Mouse (Mus musculus) hindbrain, embryonic 12.5 days (tissue): ENCODE measurements around the gene Acer3. TPM values are rescaled to one million over a fixed set of nuclear protein-coding genes. Genes with fewer than 3 reads are reported as not detected.

Experiments used
- ATAC-seq: fragments of 200-750 bp; cut with Nextera tagmentation; 2 replicates; pipeline ENCODE4 v1.8.0; 2017; ENCODE audit warnings: moderate TSS enrichment; ENCODE audit not compliant: low FRiP score
- H3K27ac ChIP-seq: fragments of 300-500 bp; sonication (generic); 2 replicates; pipeline ENCODE4 v1.5.1; 2016; ENCODE audit warnings: mild to moderate bottlenecking
- H3K27me3 ChIP-seq: fragments of 300-500 bp; sonication (generic); 2 replicates; pipeline ENCODE4 v1.6.1; 2016; ENCODE audit warnings: mild to moderate bottlenecking
- H3K36me3 ChIP-seq: fragments of 300-500 bp; sonication (generic); 2 replicates; pipeline ENCODE4 v1.6.1; 2016; ENCODE audit warnings: mild to moderate bottlenecking
- H3K4me1 ChIP-seq: fragments of 300-500 bp; sonication (generic); 2 replicates; pipeline ENCODE4 v1.6.1; 2016
- H3K4me2 ChIP-seq: fragments of 300-500 bp; sonication (generic); replicated peaks from 2 replicates; pipeline ENCODE4 v1.6.1; 2016; ENCODE audit warnings: mild to moderate bottlenecking
- H3K4me3 ChIP-seq: fragments of 300-500 bp; sonication (generic); 2 replicates; pipeline ENCODE4 v1.5.1; 2016; ENCODE audit warnings: mild to moderate bottlenecking
- H3K9ac ChIP-seq: fragments of 300-500 bp; sonication (generic); 2 replicates; pipeline ENCODE4 v1.6.1; 2016; ENCODE audit warnings: mild to moderate bottlenecking, moderate library complexity
- H3K9me3 ChIP-seq: fragments of 300-500 bp; sonication (generic); replicated peaks from 2 replicates; pipeline ENCODE4 v1.6.1; 2016; ENCODE audit warnings: mild to moderate bottlenecking
- WGBS: fragments of 180-500 bp; shearing (Covaris S2); methylation state at CpG from one replicate; pipeline ENCODE4 v1.1.7; 2016; 5-methylcytosine and 5-hydroxymethylcytosine counted together
- polyA plus RNA-seq: library from polyadenylated mRNA; unstranded; fragments of >200 nt; fragmentation: Nextera tagmentation; extraction: Ambion mirVana; gene quantifications from 2 replicates; pipeline ENCODE4 v1.2.1, GENCODE M21; 2016

Gene Acer3
- polyA plus RNA-seq, 1 experiment from 2014 or later = 15.8 TPM

GRCm38 (mm10) chr7:98349821-98350220, 28.8 kb upstream of the Acer3 start:
- no peak for ATAC-seq
- Histone ChIP-seq H3K27me3 (no peaks in the 10 kb centered on the region), H3K9ac (no peak overlapping the region), H3K4me3 (no peak overlapping the region), H3K36me3 (peaks cover 28% of the 10 kb centered on the region), H3K4me1 (peaks cover 14% of the 10 kb centered on the region), H3K9me3 (no peaks in the 10 kb centered on the region), H3K4me2 (no peak overlapping the region), H3K27ac (no peak overlapping the region)
- WGBS = 93% methylated on average over 6 of the region's 6 CpGs

- Histone ChIP-seq H3K36me3 (peaks cover 28% of the 10 kb centered on the region), H3K4me2 (no peak overlapping the region), H3K4me1 (peaks cover 7% of the 10 kb centered on the region), H3K9ac (no peak overlapping the region), H3K9me3 (no peaks in the 10 kb centered on the region), H3K27ac (no peak overlapping the region), H3K27me3 (no peaks in the 10 kb centered on the region), H3K4me3 (no peak overlapping the region)
- 0 out of 2 replicates have a peak, but pooled peaks have one; percentile 23 for ATAC-seq
- WGBS = 30% methylated on average over 5 of the region's 5 CpGs
Observed at GRCm38 (mm10) chr7:98349096-98349495, 28.1 kb upstream of the Acer3 start.

GRCm38 (mm10) chr7:98348043-98348442, 27.0 kb upstream of the Acer3 start:
- Histone ChIP-seq H3K4me2 (no peak overlapping the region), H3K36me3 (peaks cover 28% of the 10 kb centered on the region), H3K9ac (no peak overlapping the region), H3K4me1 (0 out of 2 replicates have a peak, but pooled peaks cover 3% of the 10 kb centered on the region), H3K9me3 (no peaks in the 10 kb centered on the region), H3K4me3 (no peak overlapping the region), H3K27me3 (0 out of 2 replicates have a peak, but pooled peaks cover 3% of the 10 kb centered on the region), H3K27ac (no peak overlapping the region)
- 65% methylated on average over 7 of the region's 7 CpGs for WGBS
- no peak for ATAC-seq

GRCm38 (mm10) chr7:98347471-98347870, 26.5 kb upstream of the Acer3 start:
- no peak overlapping the region for H3K4me2 ChIP-seq
- 0 out of 2 replicates have a peak, but pooled peaks cover 3% of the 10 kb centered on the region for H3K4me1 ChIP-seq
- ATAC-seq = no peak
- no peak overlapping the region for H3K4me3 ChIP-seq
- H3K36me3 ChIP-seq = peaks cover 25% of the 10 kb centered on the region
- WGBS = 87% methylated on average over 5 of the region's 5 CpGs
- H3K27ac ChIP-seq = no peak overlapping the region
- no peaks in the 10 kb centered on the region for H3K9me3 ChIP-seq
- peaks cover 5% of the 10 kb centered on the region for H3K27me3 ChIP-seq
- no peak overlapping the region for H3K9ac ChIP-seq

GRCm38 (mm10) chr7:98345036-98345435, 24.0 kb upstream of the Acer3 start:
- no peak overlapping the region for H3K4me2 ChIP-seq
- H3K4me3 ChIP-seq = no peak overlapping the region
- H3K4me1 ChIP-seq = peaks cover 5% of the 10 kb centered on the region; the same call in 1 of the 2 replicates
- peaks cover 3% of the 10 kb centered on the region for H3K36me3 ChIP-seq
- no peak overlapping the region for H3K27ac ChIP-seq
- no peak overlapping the region for H3K9ac ChIP-seq
- H3K27me3 ChIP-seq = peaks cover 7% of the 10 kb centered on the region
- ATAC-seq = no peak
- no peaks in the 10 kb centered on the region for H3K9me3 ChIP-seq
- 69% methylated on average over 6 of the region's 6 CpGs for WGBS

- Histone ChIP-seq H3K36me3 (no peaks in the 10 kb centered on the region), H3K27ac (no peak overlapping the region), H3K4me3 (no peak overlapping the region), H3K9me3 (no peaks in the 10 kb centered on the region), H3K9ac (no peak overlapping the region), H3K4me1 (peaks cover 5% of the 10 kb centered on the region; the same call in 1 of the 2 replicates), H3K4me2 (no peak overlapping the region), H3K27me3 (peaks cover 7% of the 10 kb centered on the region)
- no peak; the same call in 1 of the 2 replicates for ATAC-seq
- WGBS = 28% methylated on average over 3 of the region's 3 CpGs
Observed at GRCm38 (mm10) chr7:98344361-98344760, 23.4 kb upstream of the Acer3 start.

GRCm38 (mm10) chr7:98342249-98342648, 21.2 kb upstream of the Acer3 start:
- Histone ChIP-seq H3K4me3 (no peak overlapping the region), H3K27ac (no peak overlapping the region), H3K27me3 (peaks cover 7% of the 10 kb centered on the region), H3K4me2 (no peak overlapping the region), H3K9ac (no peak overlapping the region), H3K9me3 (no peaks in the 10 kb centered on the region), H3K36me3 (no peaks in the 10 kb centered on the region), H3K4me1 (peaks cover 5% of the 10 kb centered on the region; the same call in 1 of the 2 replicates)
- no peak for ATAC-seq
- 62% methylated on average over 3 of the region's 3 CpGs for WGBS

- 1% methylated on average over 13 of the region's 13 CpGs for WGBS
- peak; percentile 65 for ATAC-seq
- no peaks in the 10 kb centered on the region for H3K9me3 ChIP-seq
Observed at GRCm38 (mm10) chr7:98341475-98341874, 20.5 kb upstream of the Acer3 start.

GRCm38 (mm10) chr7:98340343-98340742, 19.3 kb upstream of the Acer3 start:
- H3K4me3 ChIP-seq = no peak overlapping the region
- no peaks in the 10 kb centered on the region for H3K9me3 ChIP-seq
- no peak overlapping the region for H3K4me2 ChIP-seq
- peaks cover 7% of the 10 kb centered on the region for H3K27me3 ChIP-seq
- no peak overlapping the region for H3K9ac ChIP-seq
- no peak overlapping the region for H3K27ac ChIP-seq
- H3K4me1 ChIP-seq = peaks cover 5% of the 10 kb centered on the region; the same call in 1 of the 2 replicates
- no peaks in the 10 kb centered on the region for H3K36me3 ChIP-seq
- no peak for ATAC-seq
- WGBS = 84% methylated on average over 5 of the region's 5 CpGs

More at GRCm38 (mm10) chr7:98341475-98341874, 20.5 kb upstream of the Acer3 start:
- H3K4me3 ChIP-seq = peak overlapping the region; percentile 30
- H3K27ac ChIP-seq = no peak overlapping the region
- peaks cover 5% of the 10 kb centered on the region; the same call in 1 of the 2 replicates for H3K4me1 ChIP-seq
- H3K36me3 ChIP-seq = no peaks in the 10 kb centered on the region
- peak overlapping the region; percentile 62; the same call in 1 of the 2 replicates for H3K9ac ChIP-seq
- peak overlapping the region; percentile 57 for H3K4me2 ChIP-seq
- H3K27me3 ChIP-seq = peaks cover 7% of the 10 kb centered on the region

GRCm38 (mm10) chr7:98333987-98334386, 13.0 kb upstream of the Acer3 start:
- Histone ChIP-seq H3K4me2 (no peak overlapping the region), H3K27ac (no peak overlapping the region), H3K4me3 (no peak overlapping the region), H3K36me3 (no peaks in the 10 kb centered on the region), H3K9ac (no peak overlapping the region), H3K27me3 (no peaks in the 10 kb centered on the region), H3K9me3 (no peaks in the 10 kb centered on the region), H3K4me1 (no peaks in the 10 kb centered on the region)
- 81% methylated on average over 3 of the region's 3 CpGs for WGBS
- ATAC-seq = no peak

GRCm38 (mm10) chr7:98333507-98333906, 12.5 kb upstream of the Acer3 start:
- no peak overlapping the region for H3K27ac ChIP-seq
- 90% methylated on average over 5 of the region's 5 CpGs for WGBS

GRCm38 (mm10) chr7:98332678-98333397, 11.8 kb upstream of the Acer3 start:
- Histone ChIP-seq H3K9me3 (no peaks in the 10 kb centered on the region), H3K4me1 (no peaks in the 10 kb centered on the region), H3K4me2 (no peak overlapping the region), H3K4me3 (no peak overlapping the region), H3K27me3 (no peaks in the 10 kb centered on the region), H3K36me3 (no peaks in the 10 kb centered on the region), H3K9ac (no peak overlapping the region), H3K27ac (no peak overlapping the region)
- WGBS = 81% methylated on average over 5 of the region's 5 CpGs
- ATAC-seq = no peak

More at GRCm38 (mm10) chr7:98333507-98333906, 12.5 kb upstream of the Acer3 start:
- no peaks in the 10 kb centered on the region for H3K27me3 ChIP-seq
- no peaks in the 10 kb centered on the region for H3K9me3 ChIP-seq
- H3K4me2 ChIP-seq = no peak overlapping the region
- no peaks in the 10 kb centered on the region for H3K4me1 ChIP-seq
- no peaks in the 10 kb centered on the region for H3K36me3 ChIP-seq
- ATAC-seq = no peak
- no peak overlapping the region for H3K9ac ChIP-seq
- no peak overlapping the region for H3K4me3 ChIP-seq

GRCm38 (mm10) chr7:98331932-98332331, 10.9 kb upstream of the Acer3 start:
- 61% methylated on average over 3 of the region's 3 CpGs for WGBS
- H3K27me3 ChIP-seq = no peaks in the 10 kb centered on the region
- no peak overlapping the region for H3K4me3 ChIP-seq
- no peaks in the 10 kb centered on the region for H3K36me3 ChIP-seq
- H3K4me2 ChIP-seq = no peak overlapping the region
- no peak overlapping the region for H3K27ac ChIP-seq
- no peak for ATAC-seq
- no peaks in the 10 kb centered on the region for H3K4me1 ChIP-seq
- no peak overlapping the region for H3K9ac ChIP-seq
- H3K9me3 ChIP-seq = no peaks in the 10 kb centered on the region
